Mouse (Mus musculus): ENCODE results near the gene Polg.

Gene Polg

GRCm38 (mm10) chr7:79466053-79466901 is at the start of gene Polg:
TSS of gene Polg (minus strand) at chr7:79466362.
- DNase-seq (ENCODE audit: inconsistent ontology term): peak; percentile 100

DNA sequence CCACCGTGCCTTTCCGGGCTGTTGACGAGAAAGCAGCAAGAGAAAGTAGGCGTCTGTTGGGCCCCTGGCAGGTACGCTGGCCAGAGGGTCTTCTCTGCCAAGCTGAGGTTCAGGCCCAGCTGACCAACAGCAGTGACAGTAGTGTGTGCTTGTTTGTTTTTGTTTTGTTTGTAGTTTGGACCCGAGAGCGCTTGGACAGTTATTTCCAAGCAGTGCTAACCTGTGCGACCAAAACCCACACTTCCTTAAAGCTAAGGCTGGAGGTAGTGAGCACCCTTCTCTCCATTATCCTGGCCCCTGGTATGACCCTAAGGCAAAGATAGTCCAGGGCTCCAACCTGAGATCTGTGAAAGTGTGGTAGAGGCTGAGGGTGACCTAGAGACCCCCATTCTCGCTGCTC is 49.7 kb upstream of the Polg start:
- DNase-seq (ENCODE audit: inconsistent ontology term): no peak

- no peak for DNase-seq (ENCODE audit: inconsistent ontology term)
These were observed 49.1 kb upstream of the Polg start for GRCm38 (mm10) chr7:79515221-79515743.

DNA sequence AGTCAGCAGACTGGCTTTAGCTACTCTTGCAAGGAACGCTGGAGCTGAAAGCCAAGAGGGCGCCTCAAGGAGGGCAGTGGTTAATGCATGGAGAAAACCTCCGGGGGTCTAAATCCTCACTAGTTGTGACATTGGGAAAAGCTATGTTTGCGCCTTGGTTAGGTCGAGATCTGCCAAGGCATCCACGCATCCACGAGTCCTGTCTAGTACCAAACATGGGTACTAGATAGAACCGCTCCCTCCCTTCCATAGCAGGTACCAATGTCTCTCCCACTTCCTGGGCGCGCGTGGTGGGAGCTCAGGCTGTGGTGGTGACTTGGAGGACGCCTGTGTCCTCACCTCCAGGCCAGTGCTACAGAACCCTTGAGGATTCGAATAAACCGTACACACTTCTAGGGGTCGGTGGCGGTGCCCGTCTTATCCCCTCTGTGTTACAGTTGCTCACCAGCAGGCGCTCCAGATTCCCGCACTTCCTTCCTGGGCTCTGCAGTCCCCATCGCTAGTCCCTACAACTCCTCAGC is 48.3 kb upstream of the Polg start:
- no peak for DNase-seq (ENCODE audit: inconsistent ontology term)

DNA sequence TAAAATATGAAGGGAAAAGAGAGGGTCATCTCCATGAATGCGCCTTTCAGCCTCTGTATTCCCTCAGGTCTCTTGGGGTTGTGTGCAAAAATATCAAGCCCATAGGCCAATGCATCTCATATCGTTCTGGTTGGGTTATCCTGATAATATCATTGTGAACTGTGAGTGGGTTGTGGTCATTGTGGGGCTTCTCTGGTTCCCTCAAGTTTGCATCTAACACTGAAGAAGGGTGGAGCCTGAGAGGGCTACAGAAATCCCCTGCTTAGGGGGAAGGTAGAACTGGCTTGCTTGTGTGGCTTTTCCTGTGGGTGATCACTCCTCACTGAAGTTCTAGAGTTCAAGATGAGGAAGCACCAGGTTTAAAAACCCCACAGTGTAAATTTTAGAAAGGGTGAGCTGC is 47.3 kb upstream of the Polg start:
- DNase-seq (ENCODE audit: inconsistent ontology term): no peak

GRCm38 (mm10) chr7:79512496-79512895 is 46.3 kb upstream of the Polg start:
- no peak for DNase-seq (ENCODE audit: inconsistent ontology term)

- DNase-seq (ENCODE audit: inconsistent ontology term): no peak
These were observed 45.5 kb upstream of the Polg start for GRCm38 (mm10) chr7:79511656-79512055.

DNA sequence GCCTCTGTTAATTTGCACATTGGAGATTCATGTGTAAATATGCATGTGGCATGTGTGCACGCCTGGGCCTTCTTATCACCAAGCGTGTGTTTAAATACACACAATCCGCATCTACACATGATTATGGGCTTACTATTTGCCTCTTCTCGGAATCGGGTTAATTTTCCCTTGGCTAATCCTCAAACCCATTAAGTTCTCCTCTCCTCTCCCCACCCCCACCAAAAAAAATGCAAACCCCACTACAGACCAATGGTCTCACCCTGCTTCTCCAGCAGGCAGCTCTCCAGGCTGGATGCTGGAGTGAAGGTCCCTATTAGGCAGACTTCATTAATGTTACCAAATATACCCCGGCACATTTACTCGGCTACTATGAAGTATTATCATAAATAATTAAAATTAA is 45.0 kb upstream of the Polg start:
- no peak for DNase-seq (ENCODE audit: inconsistent ontology term)

- DNase-seq (ENCODE audit: inconsistent ontology term): no peak
These were observed 44.5 kb upstream of the Polg start for GRCm38 (mm10) chr7:79510686-79511085.

GRCm38 (mm10) chr7:79509710-79510109 is 43.5 kb upstream of the Polg start:
- no peak for DNase-seq (ENCODE audit: inconsistent ontology term)

GRCm38 (mm10) chr7:79509235-79509607 is 43.1 kb upstream of the Polg start:
- DNase-seq (ENCODE audit: inconsistent ontology term): no peak

GRCm38 (mm10) chr7:79508280-79509234 is 42.4 kb upstream of the Polg start:
- DNase-seq (ENCODE audit: inconsistent ontology term): no peak

GRCm38 (mm10) chr7:79507756-79508155 is 41.6 kb upstream of the Polg start:
- no peak for DNase-seq (ENCODE audit: inconsistent ontology term)

DNA sequence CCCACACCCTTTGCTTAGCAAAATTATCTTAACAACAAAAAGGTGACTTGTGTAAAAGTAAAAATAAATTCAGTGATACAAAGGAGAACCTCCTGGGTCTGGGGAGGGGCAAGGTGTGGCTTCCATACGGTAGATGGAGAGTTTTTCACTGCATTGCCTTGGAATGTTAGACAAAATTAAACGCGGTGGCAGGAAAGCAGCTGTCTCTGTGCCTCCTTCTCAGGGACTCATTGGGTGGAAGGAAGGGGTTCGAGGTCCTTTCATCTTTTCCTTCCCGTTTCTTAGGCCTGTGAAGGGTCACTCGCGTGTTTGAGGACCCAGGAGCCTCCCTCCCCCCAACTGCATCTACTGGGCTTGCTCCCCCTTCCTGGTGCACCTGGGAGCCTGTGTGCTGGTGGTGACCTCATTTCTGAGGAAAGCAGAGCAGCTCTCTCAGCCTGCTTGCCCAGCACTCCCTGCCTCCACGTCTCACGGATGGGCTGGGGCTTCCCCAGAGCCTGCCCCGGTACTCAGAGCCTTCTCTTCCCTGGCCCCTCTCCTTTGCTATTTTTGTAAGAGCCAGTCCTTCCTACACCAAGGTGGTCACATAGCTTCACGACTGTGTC is 41.0 kb upstream of the Polg start:
- DNase-seq (ENCODE audit: inconsistent ontology term): no peak

GRCm38 (mm10) chr7:79506531-79507090 is 40.4 kb upstream of the Polg start:
- no peak for DNase-seq (ENCODE audit: inconsistent ontology term)

GRCm38 (mm10) chr7:79505876-79506530 is 39.8 kb upstream of the Polg start:
- no peak for DNase-seq (ENCODE audit: inconsistent ontology term)

DNA sequence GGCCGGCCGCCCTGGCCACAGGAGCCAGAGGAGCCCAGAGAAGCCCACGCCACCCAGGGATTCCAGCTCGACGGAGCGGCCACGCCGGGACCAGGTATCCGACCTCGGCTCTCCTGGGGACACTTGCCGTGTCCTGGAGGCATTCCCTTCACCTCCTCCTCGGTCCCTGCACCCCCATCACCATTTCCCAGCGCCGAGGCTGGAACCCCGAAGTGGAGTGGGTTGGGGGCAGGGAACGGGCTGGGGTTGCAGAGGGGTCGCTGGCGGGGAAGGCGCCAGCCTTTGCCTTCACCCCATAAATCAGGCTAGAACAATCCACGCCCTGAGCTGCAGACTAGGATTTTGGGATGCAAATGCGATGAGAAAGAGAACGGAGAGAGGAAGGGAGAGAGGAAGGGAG is 39.2 kb upstream of the Polg start:
- no peak for DNase-seq (ENCODE audit: inconsistent ontology term)

- DNase-seq (ENCODE audit: inconsistent ontology term): peak; percentile 86
These were observed 38.6 kb upstream of the Polg start for GRCm38 (mm10) chr7:79504723-79505122.

GRCm38 (mm10) chr7:79503656-79504250 is 37.6 kb upstream of the Polg start:
- no peak for DNase-seq (ENCODE audit: inconsistent ontology term)

DNA sequence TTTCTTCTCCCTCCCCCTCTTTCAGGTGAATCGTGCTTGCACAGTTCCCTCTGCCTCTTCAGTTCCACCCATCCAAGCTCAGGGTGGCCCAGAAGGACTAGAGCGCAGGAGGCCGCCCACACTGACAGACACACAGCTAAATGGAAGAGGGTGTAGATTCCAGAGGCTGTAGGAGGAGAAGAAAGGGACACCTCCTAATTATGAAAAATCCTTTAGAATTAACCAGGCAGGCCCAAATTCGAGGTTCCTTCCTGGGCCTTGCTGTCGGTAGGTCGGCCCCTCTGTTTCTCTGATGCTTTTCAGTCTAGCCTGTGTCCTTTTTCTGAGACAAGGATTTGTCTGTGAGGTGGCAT is 36.9 kb upstream of the Polg start:
- DNase-seq (ENCODE audit: inconsistent ontology term): no peak

Measured in Muller cell, postnatal 12 days (primary cell).